Mouse (Mus musculus) small intestine, adult 2 months (tissue): Measurements from ENCODE around the gene Synpo2l.

Source experiments
- CTCF ChIP-seq: fragments of 200-500 bp; IDR thresholded peaks from 2 replicates; pipeline ENCODE4 v1.5.1; 2012; ENCODE audit warnings: low read depth, mild to moderate bottlenecking, control low read depth, inconsistent platforms, low read length, moderate library complexity, mixed read lengths; ENCODE audit not compliant: insufficient replicate concordance, insufficient read length; ENCODE audit errors: extremely low read depth
- POLR2A ChIP-seq: fragments of 200-500 bp; IDR thresholded peaks from 2 replicates; pipeline ENCODE4 v1.6.1; 2012; ENCODE audit warnings: low read depth, mild to moderate bottlenecking, control low read depth, inconsistent platforms, low read length, moderate library complexity

DNA sequence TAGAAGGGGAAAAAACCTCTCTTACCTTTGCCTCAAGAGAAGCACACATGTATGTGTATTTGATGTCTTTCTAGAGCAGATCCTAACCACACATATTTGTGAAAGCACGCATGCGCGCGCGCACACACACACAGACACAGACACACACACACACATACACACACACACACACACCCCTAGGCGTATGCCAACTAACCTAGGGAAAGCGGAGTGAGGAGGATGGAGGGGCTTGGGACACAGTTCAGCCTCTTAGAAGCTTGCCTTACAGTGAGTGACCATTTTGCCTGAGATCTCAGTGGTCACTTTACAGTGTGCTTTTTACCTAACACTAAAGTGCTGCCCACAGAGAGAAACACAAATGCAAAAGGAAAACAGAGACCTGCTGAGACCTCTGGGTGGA lies 8.5 kb downstream of the Synpo2l start:
- TF ChIP-seq CTCF (no peak), POLR2A (no peak)
